In genomic region chr2:145786618-145786932, GRCm38 (mm10) we compare ENCODE assay signal across 8 mouse cellular contexts.
DNase-seq lines count a peak whose midpoint lies in the region; ATAC-seq and TF ChIP-seq lines count a peak whose summit lies in the region.

No protein-coding gene starts in this region.

- peak overlapping the region; percentile 57 for H3K4me2 ChIP-seq in kidney, embryonic 15.5 days
- H3K4me2 ChIP-seq in embryonic facial prominence, embryonic 13.5 days = peak overlapping the region; percentile 64
- H3K4me2 ChIP-seq in intestine, postnatal 0 days (replicated peaks; ENCODE audit: low read depth) = peak overlapping the region; percentile 66
- H3K4me2 ChIP-seq in myocyte (ENCODE audit: low read depth) = peak overlapping the region; percentile 81

- peak overlapping the region; percentile 37 for H3K4me3 ChIP-seq in kidney, embryonic 15.5 days (replicated peaks)
- H3K4me3 ChIP-seq in embryonic facial prominence, embryonic 13.5 days = peak overlapping the region; percentile 35
- H3K4me3 ChIP-seq in intestine, postnatal 0 days (ENCODE audit: low read depth, low read length) = peak overlapping the region; percentile 35
- H3K4me3 ChIP-seq in myocyte = peak overlapping the region; percentile 15

- peaks cover 59% of the 10 kb centered on the region for H3K4me1 ChIP-seq in kidney, embryonic 15.5 days
- H3K4me1 ChIP-seq in embryonic facial prominence, embryonic 13.5 days = peaks cover 43% of the 10 kb centered on the region
- peaks cover 4% of the 10 kb centered on the region; the same call in 1 of the 2 replicates for H3K4me1 ChIP-seq in intestine, postnatal 0 days (replicated peaks; ENCODE audit: control insufficient read depth, insufficient read depth, low read length)

- no peak for DNase-seq in kidney, postnatal 25 days
- DNase-seq in spleen, postnatal 36 days (ENCODE audit: low spot score in 2 of 2) = no peak
- DNase-seq in adrenal gland, adult 2 months = no peak

- no peaks in the 10 kb centered on the region for H3K79me2 ChIP-seq in myocyte (ENCODE audit: control insufficient read depth, insufficient read depth)

- no peak for ATAC-seq in kidney, embryonic 15.5 days (replicated peaks; ENCODE audit: low FRiP score)
- no peak for ATAC-seq in embryonic facial prominence, embryonic 13.5 days (ENCODE audit: insufficient number of reproducible peaks, insufficient read depth, low FRiP score, low TSS enrichment, low read depth)
- ATAC-seq in intestine, postnatal 0 days = no peak
- ATAC-seq in activated CD4-positive, CD25-positive, alpha-beta regulatory T cell, adult 4 months = no peak

- no peaks in the 10 kb centered on the region for H3K27me3 ChIP-seq in kidney, embryonic 15.5 days
- no peaks in the 10 kb centered on the region for H3K27me3 ChIP-seq in embryonic facial prominence, embryonic 13.5 days
- no peaks in the 10 kb centered on the region for H3K27me3 ChIP-seq in intestine, postnatal 0 days (replicated peaks; ENCODE audit: control insufficient read depth, insufficient read depth, low read length)
- H3K27me3 ChIP-seq in myocyte (ENCODE audit: control insufficient read depth, insufficient read depth, insufficient read length) = no peaks in the 10 kb centered on the region

- H3ac ChIP-seq in myocyte (ENCODE audit: control insufficient read depth, insufficient read length) = no peak overlapping the region

- 8% methylated on average over 3 of the region's 3 CpGs for WGBS in kidney, embryonic 15.5 days
- 7% methylated on average over 3 of the region's 3 CpGs for WGBS in embryonic facial prominence, embryonic 13.5 days
- WGBS in intestine, postnatal 0 days = 4% methylated on average over 3 of the region's 3 CpGs

- no peak for TF ChIP-seq POLR2A in myocyte (IDR thresholded peaks at IDR 0.05; ENCODE audit: insufficient read length, low read depth)

- peak overlapping the region; percentile 97 for H3K27ac ChIP-seq in kidney, embryonic 15.5 days
- H3K27ac ChIP-seq in embryonic facial prominence, embryonic 13.5 days = peak overlapping the region; percentile 91
- peak overlapping the region; percentile 61 for H3K27ac ChIP-seq in intestine, postnatal 0 days (ENCODE audit: low read depth, low read length)

- H3K36me3 ChIP-seq in kidney, embryonic 15.5 days = 0 out of 2 replicates have a peak, but pooled peaks cover 3% of the 10 kb centered on the region
- H3K36me3 ChIP-seq in embryonic facial prominence, embryonic 13.5 days = no peaks in the 10 kb centered on the region
- H3K36me3 ChIP-seq in intestine, postnatal 0 days (ENCODE audit: control insufficient read depth, insufficient read depth) = no peaks in the 10 kb centered on the region
- no peaks in the 10 kb centered on the region for H3K36me3 ChIP-seq in myocyte (ENCODE audit: control insufficient read depth, insufficient read depth)

- no peak for TF ChIP-seq CTCF in intestine, postnatal 0 days (IDR thresholded peaks at IDR 0.05; ENCODE audit: low read depth)

- no peak overlapping the region for H3K9ac ChIP-seq in kidney, embryonic 15.5 days
- peak overlapping the region; percentile 70 for H3K9ac ChIP-seq in embryonic facial prominence, embryonic 13.5 days
- peak overlapping the region; percentile 52 for H3K9ac ChIP-seq in intestine, postnatal 0 days (ENCODE audit: low read depth, low read length)

- no peaks in the 10 kb centered on the region for H3K9me3 ChIP-seq in kidney, embryonic 15.5 days (replicated peaks)
- H3K9me3 ChIP-seq in embryonic facial prominence, embryonic 13.5 days = no peaks in the 10 kb centered on the region
- H3K9me3 ChIP-seq in intestine, postnatal 0 days (ENCODE audit: control insufficient read depth) = no peaks in the 10 kb centered on the region

TF ChIP-seq in myocyte, 11 proteins besides CTCF, POLR2A, EP300 and RAD21:
- TF ChIP-seq SRF (IDR thresholded peaks at IDR 0.05; ENCODE audit: control insufficient read depth, insufficient read length, low read depth) (no peak), REST (IDR thresholded peaks at IDR 0.05; ENCODE audit: insufficient read depth, insufficient read length) (no peak), CEBPB (IDR thresholded peaks at IDR 0.05; ENCODE audit: insufficient read depth, poor library complexity, severe bottlenecking) (no peak), TCF12 (IDR thresholded peaks at IDR 0.05; ENCODE audit: insufficient read depth, poor library complexity, severe bottlenecking) (no peak), MYOD1 (IDR thresholded peaks at IDR 0.05; ENCODE audit: control insufficient read depth in 1 of 3, insufficient read length in 2 of 3, low read depth in 2 of 3) (no peak)
TF ChIP-seq in myocyte: peak in this region for 0.
